Mouse (Mus musculus) embryonic stem cell, embryonic (primary cell): ENCODE results near the gene 4933434E20Rik.

Source experiments
- CTCF ChIA-PET, 4 experiments: fragments of 300-600 bp in 2 of 4; fragments of 350-600 bp in 2 of 4; sonication (Branson Sonifier 250); formaldehyde crosslinking; loops; one replicate each; lab custom pipeline; 2022; ENCODE audit warnings: inconsistent platforms in 2 of 4; lab: Charles Lee
- POLR2A ChIA-PET, 4 experiments: fragments of 300-600 bp in 2 of 4; fragments of 350-600 bp in 2 of 4; sonication (Branson Sonifier 250); formaldehyde crosslinking; loops; one replicate each; lab custom pipeline; 2022; ENCODE audit warnings: antibody characterized with exemption in 4 of 4, inconsistent platforms in 1 of 4; lab: Charles Lee

The 4933434E20Rik gene

DNA sequence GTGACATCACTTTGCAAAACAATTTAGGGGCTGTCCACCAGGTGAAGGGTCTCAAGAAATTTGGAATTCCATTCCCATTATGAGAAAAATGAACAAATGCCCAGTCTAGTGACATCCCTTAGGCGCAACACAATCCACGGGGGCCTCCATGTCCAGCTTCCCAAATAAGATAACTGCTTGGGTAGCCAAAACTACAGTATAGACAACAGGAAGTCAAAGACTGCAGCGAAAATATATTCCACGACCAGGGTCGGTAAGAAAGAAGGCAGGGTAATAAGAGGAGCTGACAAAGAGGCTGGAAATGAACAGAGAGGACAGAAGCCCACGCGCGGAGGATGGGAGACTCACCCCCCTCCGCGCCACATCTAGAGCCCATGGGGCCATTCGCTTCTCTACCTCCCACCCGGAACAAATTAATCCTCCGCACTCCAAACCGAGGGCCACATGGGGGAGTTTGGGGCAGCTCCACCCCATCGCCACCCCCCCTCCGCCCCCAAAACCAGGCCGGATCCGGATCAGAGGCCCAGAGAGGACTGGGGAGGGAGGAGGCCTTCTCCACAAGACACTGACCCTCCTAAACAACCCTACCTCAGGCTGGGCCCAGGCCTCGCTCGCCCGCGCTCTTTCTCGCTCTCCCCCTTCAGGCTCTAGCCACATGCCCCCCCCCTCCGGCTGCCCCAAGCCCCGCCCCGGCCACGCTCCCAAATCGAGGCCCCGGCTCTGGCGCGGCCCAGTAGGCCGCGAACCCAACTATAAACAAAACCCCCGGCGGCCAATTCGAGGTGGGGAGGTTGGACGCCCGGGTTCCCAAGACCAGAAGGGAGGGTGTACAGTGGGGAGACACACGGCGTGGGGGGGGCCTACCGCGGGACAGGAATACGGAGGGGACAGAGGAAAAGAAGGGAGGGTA lies at the start of gene 4933434E20Rik:
Gene 4933434E20Rik (plus strand): TSS at position 196 of the 910 bp plus-strand sequence.
- CTCF ChIA-PET, result interaction anchor here in 1 of 4 experiments (0.7 kb wide), 1 partner anchor 1060 kb away, joined by 5 read pairs; no protein-coding TSS in a partner anchor
- POLR2A ChIA-PET, result interaction anchor here (0.6 to 3.7 kb wide), 33 partner anchors 10 to 1625 kb away, joined by 3 to 45 read pairs (median 4); partner anchors contain the start of genes Hax1 (in 2 of the 4), Rab13 (in 1 of the 4), Rps27 (in 1 of the 4) and Slc39a1 (in 1 of the 4)

GRCm38 (mm10) chr3:90004091-90004796 lies 47.2 kb upstream of the 4933434E20Rik start:
- ChIA-PET CTCF (interaction anchor here in 1 of 4 experiments (0.5 kb wide), 1 partner anchor 649 kb away, joined by 3 read pairs; no protein-coding TSS in a partner anchor), POLR2A (interaction anchor here in 1 of 4 experiments (0.6 to 1.5 kb wide), 3 partner anchors 16 to 75 kb away, joined by 3 to 5 read pairs (median 3); no protein-coding TSS in a partner anchor)

DNA sequence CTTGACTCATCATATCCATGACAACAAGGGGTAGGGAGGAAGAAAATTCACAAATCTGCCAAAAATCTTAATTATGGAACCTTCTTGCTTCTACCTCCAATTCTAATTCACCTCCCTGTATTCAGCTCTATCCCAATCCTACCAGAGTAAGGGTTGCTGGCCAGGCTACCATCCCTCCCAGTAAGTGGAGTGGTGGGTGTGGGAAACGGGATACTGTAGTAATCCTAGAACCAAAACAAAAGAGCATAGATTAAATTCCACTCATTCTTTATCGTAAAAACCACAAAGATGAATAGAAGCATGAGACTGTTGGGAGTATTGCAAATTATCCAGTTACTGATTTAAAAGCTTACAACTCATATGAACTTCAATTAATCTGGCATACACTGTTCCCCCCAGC lies 41.1 kb upstream of the 4933434E20Rik start:
- ChIA-PET POLR2A (interaction anchor here in 3 of 4 experiments (0.9 to 8.1 kb wide), 10 partner anchors 11 to 54 kb away, joined by 3 to 92 read pairs (median 6); partner anchors contain the start of genes Hax1 (in 2 of the 3) and 4933434E20Rik (in 1 of the 3)), CTCF (interaction anchor here in 1 of 4 experiments (0.6 kb wide), 1 partner anchor 14 kb away, joined by 3 read pairs; no protein-coding TSS in a partner anchor)

- POLR2A ChIA-PET, result interaction anchor here in 1 of 4 experiments (1.0 to 2.3 kb wide), 4 partner anchors 11 to 99 kb away, joined by 3 to 9 read pairs (median 5); no protein-coding TSS in a partner anchor
- CTCF ChIA-PET, result no interaction called here
Observed at GRCm38 (mm10) chr3:90016626-90017025, 34.8 kb upstream of the 4933434E20Rik start.

GRCm38 (mm10) chr3:90034653-90035052 lies 16.8 kb upstream of the 4933434E20Rik start:
- POLR2A ChIA-PET, result interaction anchor here in 3 of 4 experiments (0.5 to 4.8 kb wide), 10 partner anchors 9 to 36 kb away, joined by 3 to 30 read pairs (median 5); partner anchors contain the start of genes Hax1 (in 2 of the 3) and 4933434E20Rik (in 1 of the 3)
- CTCF ChIA-PET, result interaction anchor here in 1 of 4 experiments (1.4 kb wide), 1 partner anchor 31 kb away, joined by 6 read pairs; no protein-coding TSS in a partner anchor

DNA sequence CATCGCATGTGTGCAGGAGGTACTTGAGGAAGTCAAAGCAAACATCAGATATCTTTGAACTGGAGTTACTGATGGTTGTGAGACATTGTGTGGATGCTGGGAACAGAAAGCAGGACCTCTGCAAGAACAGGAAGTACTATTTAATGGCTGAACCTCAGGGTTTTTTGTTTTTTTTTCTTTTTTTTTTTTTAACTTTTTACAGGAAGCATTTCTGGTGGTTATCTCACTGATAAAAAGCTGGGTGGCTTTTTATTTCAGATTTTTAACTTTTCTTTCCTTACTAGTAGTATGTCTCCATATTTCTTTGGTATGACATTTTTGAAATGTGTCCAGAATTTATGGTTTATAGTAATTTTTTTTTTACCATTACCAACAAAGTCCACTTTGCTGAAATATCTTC lies 15.2 kb upstream of the 4933434E20Rik start:
- CTCF ChIA-PET, result interaction anchor here in 3 of 4 experiments (0.6 to 1.0 kb wide), 5 partner anchors 19 to 83 kb away, joined by 3 to 4 read pairs (median 3); no protein-coding TSS in a partner anchor
- POLR2A ChIA-PET, result interaction anchor here (0.6 to 4.8 kb wide), 10 partner anchors 9 to 1733 kb away, joined by 3 to 28 read pairs (median 4); partner anchors contain the start of gene Hax1 (in 1 of the 4)

GRCm38 (mm10) chr3:90049691-90050090 lies 1.7 kb upstream of the 4933434E20Rik start:
- CTCF ChIA-PET, result no interaction called here
- POLR2A ChIA-PET, result interaction anchor here in 3 of 4 experiments (0.8 to 3.7 kb wide), 18 partner anchors 8 to 667 kb away, joined by 3 to 45 read pairs (median 4); partner anchors contain the start of genes Hax1 (in 2 of the 3) and Atp8b2 (in 1 of the 3)

- ChIA-PET POLR2A (interaction anchor here (0.6 to 5.0 kb wide), 31 partner anchors 10 to 1645 kb away, joined by 3 to 45 read pairs (median 5); partner anchors contain the start of genes Hax1 (in 2 of the 4), Atp8b2 (in 1 of the 4), Gatad2b (in 1 of the 4) and Rab13 (in 1 of the 4)), CTCF (interaction anchor here (0.6 to 1.0 kb wide), 5 partner anchors 12 to 996 kb away, joined by 3 to 4 read pairs (median 3); partner anchors contain the start of gene Hax1 (in 1 of the 4))
Observed at GRCm38 (mm10) chr3:90052351-90053241, 1.2 kb downstream of the 4933434E20Rik start, which contains the start of gene Ubap2l. Gene Ubap2l, minus strand, starts transcription at chr3:90052628.

- CTCF ChIA-PET, result no interaction called here
- POLR2A ChIA-PET, result interaction anchor here in 2 of 4 experiments (0.5 to 1.9 kb wide), 4 partner anchors 13 to 422 kb away, joined by 3 to 5 read pairs (median 4); no protein-coding TSS in a partner anchor
Observed at GRCm38 (mm10) chr3:90061549-90061948, 10.1 kb downstream of the 4933434E20Rik start.

GRCm38 (mm10) chr3:90062539-90062938 lies 11.1 kb downstream of the 4933434E20Rik start:
- ChIA-PET POLR2A (interaction anchor here (1.0 to 5.5 kb wide), 8 partner anchors 8 to 63 kb away, joined by 3 to 40 read pairs (median 6); partner anchors contain the start of genes Hax1 (in 1 of the 4), Tpm3 (in 1 of the 4) and Ubap2l (in 1 of the 4)), CTCF (interaction anchor here in 1 of 4 experiments (0.6 kb wide), 1 partner anchor 15 kb away, joined by 5 read pairs; no protein-coding TSS in a partner anchor)

DNA sequence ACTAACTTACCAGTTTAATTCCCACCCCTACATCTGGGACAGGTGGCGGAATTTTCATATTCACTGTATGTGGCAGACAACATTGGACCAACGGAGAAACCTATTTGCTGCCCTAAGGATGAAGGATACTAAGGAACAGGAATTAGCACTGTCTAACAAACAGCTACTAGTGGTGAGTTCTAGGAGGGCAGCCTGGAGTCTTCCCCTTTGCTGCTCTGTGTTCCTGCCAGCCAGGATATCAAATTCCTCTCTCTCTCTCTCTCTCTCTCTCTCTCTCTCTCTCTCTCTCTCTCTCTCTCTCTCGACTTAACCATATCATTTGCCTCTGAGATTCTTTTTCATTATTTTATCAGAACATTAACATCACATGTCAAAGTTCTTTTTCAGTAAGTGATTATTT lies 12.9 kb downstream of the 4933434E20Rik start:
- POLR2A ChIA-PET, result interaction anchor here (0.6 to 8.0 kb wide), 28 partner anchors 8 to 670 kb away, joined by 3 to 108 read pairs (median 5); partner anchors contain the start of genes Hax1 (in 3 of the 4), 4933434E20Rik (in 1 of the 4) and Ubap2l (in 1 of the 4)

GRCm38 (mm10) chr3:90065553-90065952 lies 14.1 kb downstream of the 4933434E20Rik start:
- POLR2A ChIA-PET, result interaction anchor here (0.7 to 8.0 kb wide), 29 partner anchors 9 to 280 kb away, joined by 3 to 108 read pairs (median 4); partner anchors contain the start of genes Hax1 (in 3 of the 4), 4933434E20Rik (in 1 of the 4) and Ubap2l (in 1 of the 4)
- CTCF ChIA-PET, result interaction anchor here (0.6 to 3.0 kb wide), 37 partner anchors 8 to 537 kb away, joined by 3 to 36 read pairs (median 4); partner anchors contain the start of genes Hax1 (in 1 of the 4) and Ube2q1 (in 1 of the 4)

More for the DNA sequence above, 12.9 kb downstream of the 4933434E20Rik start:
- CTCF ChIA-PET, result interaction anchor here (0.6 to 3.0 kb wide), 25 partner anchors 10 to 731 kb away, joined by 3 to 36 read pairs (median 4); partner anchors contain the start of gene Hax1 (in 1 of the 4)

GRCm38 (mm10) chr3:90067851-90068250 lies 16.4 kb downstream of the 4933434E20Rik start:
- CTCF ChIA-PET, result interaction anchor here in 1 of 4 experiments (2.2 kb wide), 1 partner anchor 10 kb away, joined by 8 read pairs; no protein-coding TSS in a partner anchor

DNA sequence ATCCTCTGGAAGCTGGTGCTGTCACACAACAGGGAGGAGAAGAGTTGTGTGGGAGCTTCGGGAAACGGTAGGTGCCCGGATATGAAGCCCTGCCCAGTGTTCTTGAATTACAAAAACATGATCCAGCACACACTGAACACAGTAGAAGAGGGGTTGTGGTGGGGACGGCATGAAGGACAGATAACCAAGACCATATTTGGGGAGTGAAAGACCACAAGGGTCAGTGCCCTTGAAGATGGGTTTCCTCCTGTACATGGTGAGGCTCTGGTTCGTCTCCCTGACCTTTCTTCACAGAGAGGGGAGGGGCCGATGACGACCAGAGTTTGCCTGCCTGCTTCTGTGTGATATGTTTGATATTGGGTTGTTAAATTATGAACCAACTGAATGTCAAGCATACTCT lies 18.3 kb downstream of the 4933434E20Rik start:
- POLR2A ChIA-PET, result interaction anchor here in 2 of 4 experiments (0.7 to 8.0 kb wide), 7 partner anchors 8 to 71 kb away, joined by 3 to 108 read pairs (median 4); partner anchors contain the start of gene Hax1 (in 2 of the 2)
- CTCF ChIA-PET, result interaction anchor here in 1 of 4 experiments (1.5 kb wide), 1 partner anchor 8 kb away, joined by 7 read pairs; no protein-coding TSS in a partner anchor

More at GRCm38 (mm10) chr3:90067851-90068250, 16.4 kb downstream of the 4933434E20Rik start:
- POLR2A ChIA-PET, result interaction anchor here in 2 of 4 experiments (1.1 to 8.0 kb wide), 3 partner anchors 10 to 70 kb away, joined by 3 to 108 read pairs (median 6); no protein-coding TSS in a partner anchor

- ChIA-PET POLR2A (interaction anchor here in 3 of 4 experiments (0.7 to 1.6 kb wide), 5 partner anchors 10 to 585 kb away, joined by 3 to 7 read pairs (median 3); partner anchors contain the start of gene Hax1 (in 1 of the 3)), CTCF (interaction anchor here in 1 of 4 experiments (0.7 kb wide), 1 partner anchor 30 kb away, joined by 3 read pairs; no protein-coding TSS in a partner anchor)
Observed at GRCm38 (mm10) chr3:90072294-90072693, 20.9 kb downstream of the 4933434E20Rik start, which contains the start of gene Tpm3. Gene Tpm3, plus strand, starts transcription at chr3:90072649.
